Mouse (Mus musculus): ENCODE results near the gene Tigd4.

DNA sequence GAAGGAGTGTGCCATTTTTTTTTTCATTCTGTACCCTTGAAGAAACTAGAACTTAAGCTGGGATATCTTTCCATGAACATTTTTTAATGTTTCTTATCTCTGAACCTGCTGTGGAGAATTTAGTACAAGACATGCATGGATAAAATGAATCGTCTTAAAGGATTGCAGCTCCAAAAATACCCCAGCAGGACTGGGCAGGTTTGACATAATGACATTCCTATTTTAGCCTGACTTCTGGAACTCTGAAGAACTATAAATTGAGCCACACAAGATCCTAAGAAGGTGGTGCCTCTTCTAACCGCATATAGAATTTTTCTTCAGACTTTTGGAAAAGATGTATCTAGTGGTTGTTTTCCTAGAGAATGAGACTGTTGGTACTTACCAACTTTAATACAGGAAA lies at the start of gene Tigd4:
- TF ChIP-seq GATA1 (IDR thresholded peaks at IDR 0.05; ENCODE audit: low read length) (no peak), TAL1 (IDR thresholded peaks at IDR 0.05; ENCODE audit: low read length) (no peak)
